In the genomic region with DNA sequence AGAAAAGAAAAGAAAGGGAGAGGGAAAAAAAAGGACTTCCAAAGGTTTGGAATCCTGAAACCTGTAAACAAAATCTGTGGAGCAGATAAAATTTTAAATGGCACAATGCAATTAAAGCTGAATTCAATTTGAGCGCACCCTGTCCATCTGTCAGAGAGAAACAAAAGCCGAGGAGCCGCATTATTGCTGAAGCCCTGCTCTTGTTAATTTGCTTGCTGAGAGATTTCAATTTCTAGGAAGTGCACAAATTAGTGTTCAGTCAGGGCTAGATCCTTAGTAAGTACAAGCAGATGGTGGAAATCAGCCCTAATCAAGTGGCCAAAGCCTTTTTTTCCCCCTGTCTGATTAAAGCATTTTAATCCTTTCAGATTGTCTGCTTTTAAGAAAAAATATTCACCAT, we compare ENCODE assay signal across 16 mouse cellular contexts.
DNase-seq lines count a peak whose midpoint lies in the region; ATAC-seq and TF ChIP-seq lines count a peak whose summit lies in the region.
"Had no signal": no experiment of that assay in that cellular context is flagged by ENCODE, and none has a peak within 500 bp of the region (broad histone marks: within the 10 kb centered on the region; RNA-seq: fewer than 3 reads in every experiment).

No protein-coding gene starts in this region.

- no peaks in the 10 kb centered on the region for H3K9me3 ChIP-seq in midbrain, embryonic 10.5 days (replicated peaks)
- no peaks in the 10 kb centered on the region for H3K9me3 ChIP-seq in midbrain, embryonic 16.5 days (replicated peaks; ENCODE audit: control insufficient read depth, low read length, poor library complexity, severe bottlenecking)
- H3K9me3 ChIP-seq in forebrain, embryonic 13.5 days (replicated peaks): no peaks in the 10 kb centered on the region
- H3K9me3 ChIP-seq in hindbrain, postnatal 0 days (ENCODE audit: low read length): no peaks in the 10 kb centered on the region
- H3K9me3 ChIP-seq in kidney, embryonic 15.5 days (replicated peaks): no peaks in the 10 kb centered on the region
- H3K9me3 ChIP-seq: liver, embryonic 15.5 days; stomach, embryonic 15.5 days had no signal

- no peak for DNase-seq in midbrain, embryonic 10.5 days (ENCODE audit: low spot score)
- peak; percentile 71 for DNase-seq in hindbrain, postnatal 0 days (ENCODE audit: low spot score)
- DNase-seq in retina, embryonic 14.5 days (ENCODE audit: low spot score): peak; percentile 88
- DNase-seq in kidney, postnatal 25 days: no peak
- DNase-seq: B cell, adult 2 months; heart, adult 18-20 months; kidney, adult 2 months; right cerebral cortex, postnatal 25 days; thymus, postnatal 36 days had no signal

- no peak overlapping the region for H3K9ac ChIP-seq in midbrain, embryonic 16.5 days (ENCODE audit: low read depth, low read length)
- no peak overlapping the region for H3K9ac ChIP-seq in forebrain, embryonic 13.5 days
- H3K9ac ChIP-seq in hindbrain, postnatal 0 days (replicated peaks; ENCODE audit: low read length): no peak overlapping the region
- no peak overlapping the region for H3K9ac ChIP-seq in kidney, embryonic 15.5 days
- H3K9ac ChIP-seq: liver, embryonic 15.5 days; stomach, embryonic 15.5 days had no signal

- H3K27me3 ChIP-seq in midbrain, embryonic 10.5 days (ENCODE audit: low read depth, poor library complexity, severe bottlenecking): no peaks in the 10 kb centered on the region
- no peaks in the 10 kb centered on the region for H3K27me3 ChIP-seq in midbrain, embryonic 16.5 days (ENCODE audit: control insufficient read depth, insufficient read depth, low read depth, low read length)
- H3K27me3 ChIP-seq in forebrain, embryonic 13.5 days: no peaks in the 10 kb centered on the region
- H3K27me3 ChIP-seq in hindbrain, postnatal 0 days (ENCODE audit: insufficient read depth, low read length): no peaks in the 10 kb centered on the region
- no peaks in the 10 kb centered on the region for H3K27me3 ChIP-seq in kidney, embryonic 15.5 days
- H3K27me3 ChIP-seq: liver, embryonic 15.5 days; stomach, embryonic 15.5 days had no signal

- H3K4me1 ChIP-seq in midbrain, embryonic 10.5 days: peaks cover 29% of the 10 kb centered on the region
- peaks cover 2% of the 10 kb centered on the region; the same call in 1 of the 2 replicates for H3K4me1 ChIP-seq in midbrain, embryonic 16.5 days (ENCODE audit: control insufficient read depth, insufficient read depth, low read length)
- peaks cover 42% of the 10 kb centered on the region for H3K4me1 ChIP-seq in forebrain, embryonic 13.5 days
- H3K4me1 ChIP-seq in hindbrain, postnatal 0 days (ENCODE audit: insufficient read depth, low read length): no peaks in the 10 kb centered on the region
- H3K4me1 ChIP-seq in kidney, embryonic 15.5 days: peaks cover 9% of the 10 kb centered on the region; the same call in 1 of the 2 replicates
- H3K4me1 ChIP-seq: liver, embryonic 15.5 days; stomach, embryonic 15.5 days had no signal

- no peak for ATAC-seq in midbrain, embryonic 16.5 days
- ATAC-seq in forebrain, embryonic 13.5 days: peak; percentile 89
- ATAC-seq in hindbrain, postnatal 0 days: peak; percentile 66; the same call in 1 of the 2 replicates
- ATAC-seq in kidney, embryonic 15.5 days (replicated peaks; ENCODE audit: low FRiP score): no peak
- ATAC-seq in CD4-positive, CD25-positive, alpha-beta regulatory T cell, adult 4 months: no peak

- WGBS in midbrain, embryonic 10.5 days: 26% methylated on average over 3 of the region's 3 CpGs
- WGBS in midbrain, embryonic 16.5 days: 33% methylated on average over 3 of the region's 3 CpGs
- 7% methylated on average over 3 of the region's 3 CpGs for WGBS in forebrain, embryonic 13.5 days
- WGBS in hindbrain, postnatal 0 days: 33% methylated on average over 3 of the region's 3 CpGs
- 78% methylated on average over 3 of the region's 3 CpGs for WGBS in kidney, embryonic 15.5 days

- no peaks in the 10 kb centered on the region for H3K36me3 ChIP-seq in midbrain, embryonic 10.5 days
- no peaks in the 10 kb centered on the region for H3K36me3 ChIP-seq in midbrain, embryonic 16.5 days (ENCODE audit: control insufficient read depth, insufficient read depth, low read length)
- no peaks in the 10 kb centered on the region for H3K36me3 ChIP-seq in forebrain, embryonic 13.5 days (ENCODE audit: poor library complexity, severe bottlenecking)
- no peaks in the 10 kb centered on the region for H3K36me3 ChIP-seq in hindbrain, postnatal 0 days (ENCODE audit: insufficient read depth, low read length)
- peaks cover 6% of the 10 kb centered on the region; the same call in 1 of the 2 replicates for H3K36me3 ChIP-seq in kidney, embryonic 15.5 days
- H3K36me3 ChIP-seq: liver, embryonic 15.5 days; stomach, embryonic 15.5 days had no signal

- no peak overlapping the region for H3K4me2 ChIP-seq in midbrain, embryonic 16.5 days (ENCODE audit: low read length)
- no peak overlapping the region for H3K4me2 ChIP-seq in forebrain, embryonic 13.5 days
- H3K4me2 ChIP-seq in hindbrain, postnatal 0 days (ENCODE audit: low read depth, low read length): no peak overlapping the region
- H3K4me2 ChIP-seq in kidney, embryonic 15.5 days: no peak overlapping the region
- H3K4me2 ChIP-seq: liver, embryonic 15.5 days; stomach, embryonic 15.5 days had no signal

- H3K4me3 ChIP-seq in midbrain, embryonic 10.5 days: no peak overlapping the region
- H3K4me3 ChIP-seq in midbrain, embryonic 16.5 days (ENCODE audit: low read depth, low read length): no peak overlapping the region
- no peak overlapping the region for H3K4me3 ChIP-seq in forebrain, embryonic 13.5 days
- no peak overlapping the region for H3K4me3 ChIP-seq in hindbrain, postnatal 0 days (ENCODE audit: low read length)
- H3K4me3 ChIP-seq in kidney, embryonic 15.5 days (replicated peaks): no peak overlapping the region
- H3K4me3 ChIP-seq: liver, embryonic 15.5 days; stomach, embryonic 15.5 days had no signal

- peak overlapping the region; percentile 38; the same call in 1 of the 2 replicates for H3K27ac ChIP-seq in midbrain, embryonic 10.5 days (replicated peaks)
- H3K27ac ChIP-seq in midbrain, embryonic 16.5 days (ENCODE audit: low read length): no peak overlapping the region
- no peak overlapping the region; the same call in 1 of the 2 replicates for H3K27ac ChIP-seq in forebrain, embryonic 13.5 days
- no peak overlapping the region for H3K27ac ChIP-seq in hindbrain, postnatal 0 days
- no peak overlapping the region for H3K27ac ChIP-seq in kidney, embryonic 15.5 days
- H3K27ac ChIP-seq: liver, embryonic 15.5 days; macrophage; stomach, embryonic 15.5 days had no signal

- no peak for TF ChIP-seq CTCF in hindbrain, postnatal 0 days (IDR thresholded peaks at IDR 0.05; ENCODE audit: low read depth)

Comparison
In these comparisons a context has a peak if more than half of its experiments do, and no peak if none do; other contexts are left out.
1. DNase-seq: peak in hindbrain, postnatal 0 days (single experiment) and retina, embryonic 14.5 days (single experiment); none in midbrain, embryonic 10.5 days (single experiment) and kidney, postnatal 25 days (0 of 2).
2. ATAC-seq: peak in forebrain, embryonic 13.5 days (single experiment) and hindbrain, postnatal 0 days (single experiment); none in midbrain, embryonic 16.5 days (single experiment), kidney, embryonic 15.5 days (single experiment) and CD4-positive, CD25-positive, alpha-beta regulatory T cell, adult 4 months (single experiment).